17 mouse cellular contexts compared by ENCODE assay signal in genomic region chr9:58160315-58160714, GRCm38 (mm10). TPM values are rescaled to one million over a fixed set of nuclear protein-coding genes. Genes with fewer than 3 reads are reported as not detected.
DNase-seq lines count a peak whose midpoint lies in the region; ATAC-seq and TF ChIP-seq lines count a peak whose summit lies in the region.
"Had no signal": no experiment of that assay in that cellular context is flagged by ENCODE, and none has a peak within 500 bp of the region (broad histone marks: within the 10 kb centered on the region; RNA-seq: fewer than 3 reads in every experiment).

No protein-coding gene starts in this region.

- 61% methylated on average over 5 of the region's 5 CpGs for WGBS in heart, adult 2 months
- 83% methylated on average over 5 of the region's 5 CpGs for WGBS in embryonic facial prominence, embryonic 13.5 days
- WGBS in midbrain, postnatal 0 days = 77% methylated on average over 5 of the region's 5 CpGs

- H3K9ac ChIP-seq in heart, adult 2 months (ENCODE audit: low read depth, low read length) = no peak overlapping the region
- no peak overlapping the region for H3K9ac ChIP-seq in embryonic facial prominence, embryonic 13.5 days
- H3K9ac ChIP-seq in midbrain, postnatal 0 days (replicated peaks; ENCODE audit: low read length, poor library complexity, severe bottlenecking) = no peak overlapping the region
- H3K9ac ChIP-seq: liver, embryonic 15.5 days had no signal

- TF ChIP-seq CTCF in heart, adult 2 months (IDR thresholded peaks at IDR 0.05) = no peak
- TF ChIP-seq CTCF in left cerebral cortex, adult 2 months (IDR thresholded peaks at IDR 0.05) = no peak
- TF ChIP-seq CTCF in midbrain, postnatal 0 days (IDR thresholded peaks at IDR 0.05) = no peak

- H3K27ac ChIP-seq in heart, adult 2 months = no peak overlapping the region
- peak overlapping the region; percentile 47; the same call in 1 of the 2 replicates for H3K27ac ChIP-seq in left cerebral cortex, adult 2 months
- H3K27ac ChIP-seq in embryonic facial prominence, embryonic 13.5 days = peak overlapping the region; percentile 97
- H3K27ac ChIP-seq in midbrain, postnatal 0 days (ENCODE audit: low read depth, low read length) = no peak overlapping the region
- H3K27ac ChIP-seq: liver, embryonic 15.5 days had no signal

- no peaks in the 10 kb centered on the region for H3K9me3 ChIP-seq in embryonic facial prominence, embryonic 13.5 days
- H3K9me3 ChIP-seq in midbrain, postnatal 0 days (ENCODE audit: low read length) = no peaks in the 10 kb centered on the region
- H3K9me3 ChIP-seq: liver, embryonic 15.5 days; midbrain, embryonic 10.5 days had no signal

- no peaks in the 10 kb centered on the region; the same call in 1 of the 2 replicates for H3K4me1 ChIP-seq in heart, adult 2 months (ENCODE audit: control insufficient read depth, insufficient read depth, low read length)
- peaks cover 56% of the 10 kb centered on the region for H3K4me1 ChIP-seq in embryonic facial prominence, embryonic 13.5 days
- no peaks in the 10 kb centered on the region; the same call in 1 of the 2 replicates for H3K4me1 ChIP-seq in midbrain, postnatal 0 days (ENCODE audit: insufficient read depth, low read length)
- H3K4me1 ChIP-seq: liver, embryonic 15.5 days had no signal

- DNase-seq in heart, adult 11 months = peak; percentile 86
- DNase-seq in heart, adult 2 months = no peak
- no peak for DNase-seq in left cerebral cortex, adult 2 months (ENCODE audit: extremely low spot score in 1 of 2, low spot score in 2 of 2)
- DNase-seq in left cerebral cortex, adult 8-10 months (ENCODE audit: low spot score in 2 of 2) = no peak
- DNase-seq in midbrain, postnatal 0 days (ENCODE audit: low spot score) = no peak
- DNase-seq in embryo, embryonic 10.5 days (ENCODE audit: low spot score) = no peak
- DNase-seq: adrenal gland, postnatal 10 days; cerebellum, adult 11 months; gastrocnemius, postnatal 10 days; kidney, adult 11 months; thymus, adult 2 months had no signal

- H3K79me2 ChIP-seq in heart, adult 2 months (replicated peaks; ENCODE audit: control insufficient read depth, insufficient read depth, low read length) = no peaks in the 10 kb centered on the region

- no peak overlapping the region for H3K4me3 ChIP-seq in heart, adult 2 months
- no peak overlapping the region for H3K4me3 ChIP-seq in left cerebral cortex, adult 2 months
- no peak overlapping the region for H3K4me3 ChIP-seq in embryonic facial prominence, embryonic 13.5 days
- no peak overlapping the region for H3K4me3 ChIP-seq in midbrain, postnatal 0 days (ENCODE audit: low read depth, low read length)
- H3K4me3 ChIP-seq: liver, embryonic 15.5 days; midbrain, embryonic 10.5 days had no signal

- H3K27me3 ChIP-seq in heart, adult 2 months (ENCODE audit: control insufficient read depth, insufficient read depth, low read length) = no peaks in the 10 kb centered on the region
- H3K27me3 ChIP-seq in embryonic facial prominence, embryonic 13.5 days = no peaks in the 10 kb centered on the region
- H3K27me3 ChIP-seq in midbrain, postnatal 0 days (ENCODE audit: insufficient read depth, low read length) = no peaks in the 10 kb centered on the region
- H3K27me3 ChIP-seq: liver, embryonic 15.5 days had no signal

- no peak overlapping the region for H3K4me2 ChIP-seq in embryonic facial prominence, embryonic 13.5 days
- no peak overlapping the region for H3K4me2 ChIP-seq in midbrain, postnatal 0 days (ENCODE audit: low read depth, low read length, poor library complexity, severe bottlenecking)
- H3K4me2 ChIP-seq: liver, embryonic 15.5 days had no signal

- intact Hi-C loops in heart, adult 2 months (cut with DNase I) = no loop called here
- intact Hi-C loops in left cerebral cortex, adult 2 months (cut with DNase I) = no loop called here

- no peak for TF ChIP-seq EP300 in heart, adult 2 months (IDR thresholded peaks at IDR 0.05; ENCODE audit: insufficient read depth, low read depth, low read length)

- H3K36me3 ChIP-seq in heart, adult 2 months (ENCODE audit: control insufficient read depth, insufficient read depth, low read length) = no peaks in the 10 kb centered on the region
- no peaks in the 10 kb centered on the region for H3K36me3 ChIP-seq in embryonic facial prominence, embryonic 13.5 days
- H3K36me3 ChIP-seq in midbrain, postnatal 0 days (ENCODE audit: insufficient read depth, low read length) = no peaks in the 10 kb centered on the region
- H3K36me3 ChIP-seq: liver, embryonic 15.5 days; midbrain, embryonic 10.5 days had no signal

- no peak for ATAC-seq in embryonic facial prominence, embryonic 13.5 days (ENCODE audit: insufficient number of reproducible peaks, insufficient read depth, low FRiP score, low TSS enrichment, low read depth)
- 0 out of 2 replicates have a peak, but pooled peaks have one; percentile 23 for ATAC-seq in megakaryocyte progenitor cell, adult 5-6 weeks (replicated peaks; ENCODE audit: poor library complexity)
- ATAC-seq in midbrain, postnatal 0 days (ENCODE audit: low FRiP score) = no peak

- TF ChIP-seq POLR2A in heart, adult 2 months (IDR thresholded peaks at IDR 0.05; ENCODE audit: insufficient read depth, low read depth, low read length) = no peak

RNA-seq across cellular contexts. Expression of gene Ccdc33, which starts 41.7 kb away (rescaled TPM):
- not detected for total RNA-seq in heart, adult 2 months (2021)
- 1.3 TPM in 1 of 2 replicates, not detected in the other for polyA plus RNA-seq in heart, adult 2 months (2012; rRNA removed)
- total RNA-seq in left cerebral cortex, adult 2 months (2021) = 1 to 10 TPM in 1 of 2 experiments, under 1 TPM in 1; 0.86 to 1.3 TPM
- 1 to 10 TPM; 1.1 to 2.3 (median 1.6) TPM for total RNA-seq in left cerebral cortex, adult 8-10 months (2022)
- polyA plus RNA-seq in embryonic facial prominence, embryonic 13.5 days (2015; fragmentation: Nextera tagmentation; extraction: Ambion mirVana) = 0.83 TPM in 1 of 2 replicates, not detected in the other
- not detected in 2 replicates for total RNA-seq in megakaryocyte progenitor cell, adult 5-6 weeks (2015)
- not detected in 2 replicates for total RNA-seq in megakaryocyte progenitor cell, adult 5-6 weeks (2017)
- total RNA-seq in midbrain, postnatal 0 days (2014; rRNA removed) = 0.24 and 0.27 TPM in 2 replicates
- 1.1 and 1.4 TPM in 2 replicates for polyA plus RNA-seq in midbrain, postnatal 0 days (2015; fragmentation: Nextera tagmentation; extraction: Ambion mirVana)
- total RNA-seq: gastrocnemius, postnatal 10 days had no signal
- polyA plus RNA-seq: C2C12; liver, embryonic 15.5 days; neural tube, embryonic 14.5 days had no signal

RNA-seq across cellular contexts. Expression of gene Islr, which starts 43.8 kb away (rescaled TPM):
- 10 to 100 TPM; 19.1 to 29.8 TPM for total RNA-seq in heart, adult 2 months (2021)
- 100.0 and 139 TPM in 2 replicates for polyA plus RNA-seq in heart, adult 2 months (2012; rRNA removed)
- 10 to 100 TPM; 11.0 to 15.2 TPM for total RNA-seq in left cerebral cortex, adult 2 months (2021)
- 10 to 100 TPM; 14.8 to 23.4 (median 18.9) TPM for total RNA-seq in left cerebral cortex, adult 8-10 months (2022)
- polyA plus RNA-seq in embryonic facial prominence, embryonic 13.5 days (2015; fragmentation: Nextera tagmentation; extraction: Ambion mirVana) = 75.6 and 79.6 TPM in 2 replicates
- total RNA-seq in megakaryocyte progenitor cell, adult 5-6 weeks (2015) = 0.07 TPM in 1 of 2 replicates, not detected in the other
- 0.81 TPM in 1 of 2 replicates, not detected in the other for total RNA-seq in megakaryocyte progenitor cell, adult 5-6 weeks (2017)
- total RNA-seq in midbrain, postnatal 0 days (2014; rRNA removed) = 55.6 and 68.8 TPM in 2 replicates
- 32.5 and 36.5 TPM in 2 replicates for polyA plus RNA-seq in midbrain, postnatal 0 days (2015; fragmentation: Nextera tagmentation; extraction: Ambion mirVana)

RNA-seq across cellular contexts. Expression of gene Islr2, which starts 43.8 kb away (rescaled TPM):
- total RNA-seq in heart, adult 2 months (2021) = under 1 TPM; 0.57 to 0.96 TPM
- 0.61 and 1.8 TPM in 2 replicates for polyA plus RNA-seq in heart, adult 2 months (2012; rRNA removed)
- total RNA-seq in left cerebral cortex, adult 2 months (2021) = 10 to 100 TPM; 72.1 to 74.0 TPM
- 10 to 100 TPM; 63.9 to 73.8 (median 69.4) TPM for total RNA-seq in left cerebral cortex, adult 8-10 months (2022)
- polyA plus RNA-seq in embryonic facial prominence, embryonic 13.5 days (2015; fragmentation: Nextera tagmentation; extraction: Ambion mirVana) = 0.76 and 1.4 TPM in 2 replicates
- not detected in 2 replicates for total RNA-seq in megakaryocyte progenitor cell, adult 5-6 weeks (2015)
- total RNA-seq in megakaryocyte progenitor cell, adult 5-6 weeks (2017) = not detected in 2 replicates
- total RNA-seq in midbrain, postnatal 0 days (2014; rRNA removed) = 233 and 267 TPM in 2 replicates
- polyA plus RNA-seq in midbrain, postnatal 0 days (2015; fragmentation: Nextera tagmentation; extraction: Ambion mirVana) = 16.7 and 18.1 TPM in 2 replicates

Comparison
In these comparisons a context has a peak if more than half of its experiments do, and no peak if none do; other contexts are left out.
1. H3K27ac ChIP-seq: peak in left cerebral cortex, adult 2 months (single experiment) and embryonic facial prominence, embryonic 13.5 days (single experiment); none in heart, adult 2 months (single experiment) and midbrain, postnatal 0 days (single experiment).
2. RNA of gene Islr, which starts 43.8 kb away (total RNA-seq): 55.6 to 68.8 TPM in midbrain, postnatal 0 days, 19.1 to 29.8 TPM in heart, adult 2 months, 14.8 to 23.4 TPM in left cerebral cortex, adult 8-10 months and 11.0 to 15.2 TPM in left cerebral cortex, adult 2 months; 0.07 to 0.81 TPM in megakaryocyte progenitor cell, adult 5-6 weeks; every median in the first group is over 4 times any median in the second.
3. RNA of gene Islr2, which starts 43.8 kb away (total RNA-seq): 233 to 267 TPM in midbrain, postnatal 0 days, 72.1 to 74.0 TPM in left cerebral cortex, adult 2 months and 63.9 to 73.8 TPM in left cerebral cortex, adult 8-10 months; 0.57 to 0.96 TPM in heart, adult 2 months and not detected in megakaryocyte progenitor cell, adult 5-6 weeks; every median in the first group is over 10 times any median in the second.